Mouse (Mus musculus) CH12.LX (cell line): ENCODE data around the gene Trak2. TPM values are rescaled to one million over a fixed set of nuclear protein-coding genes. Genes with fewer than 3 reads are reported as not detected.

Experiments
- DNase-seq: peaks from one replicate; pipeline ENCODE4 v3.0.0-alpha.2; 2013; ENCODE audit errors: extremely low read depth
- H3K27ac ChIP-seq: 2 replicates; pipeline ENCODE4 v1.5.1; 2012; ENCODE audit warnings: low read depth, mild to moderate bottlenecking, control low read depth, moderate library complexity; ENCODE audit not compliant: insufficient read depth
- H3K27me3 ChIP-seq: replicated peaks from 2 replicates; pipeline ENCODE3; 2012; ENCODE audit warnings: inconsistent platforms
- H3K36me3 ChIP-seq, 2 experiments: replicated peaks in 1 of 2; 2 replicates each; pipeline versions ENCODE3 to v1.6.1; 2012; ENCODE audit warnings: inconsistent platforms in 1 of 2, low read length in 1 of 2, mild to moderate bottlenecking in 1 of 2, mixed read lengths in 1 of 2, moderate library complexity in 1 of 2; ENCODE audit not compliant: control insufficient read depth in 1 of 2, insufficient read depth in 1 of 2
- H3K4me1 ChIP-seq, 2 experiments: 2 replicates each; pipeline ENCODE4 v1.6.1; 2012; ENCODE audit warnings: inconsistent platforms in 1 of 2, moderate library complexity in 1 of 2; ENCODE audit not compliant: insufficient read depth in 2 of 2, control insufficient read depth in 1 of 2
- H3K4me2 ChIP-seq: 2 replicates; pipeline ENCODE4 v1.6.1; 2012; ENCODE audit warnings: low read depth, mild to moderate bottlenecking, control low read depth; ENCODE audit not compliant: poor library complexity, insufficient read depth, severe bottlenecking
- H3K4me3 ChIP-seq, 3 experiments: fragments of 150-350 bp in 1 of 3; sonication (generic) in 1 of 3; replicated peaks in 1 of 3; 2 replicates each; pipeline versions ENCODE3 to v1.5.1; 2011 to 2012; ENCODE audit warnings: low read depth in 2 of 3, low read length in 2 of 3, mild to moderate bottlenecking in 2 of 3, moderate library complexity in 2 of 3, control low read depth in 1 of 3, improper control_type of control experiment in 1 of 3, inconsistent platforms in 1 of 3, mixed read lengths in 1 of 3; ENCODE audit not compliant: poor library complexity in 1 of 3
- H3K79me2 ChIP-seq: replicated peaks from 2 replicates; pipeline ENCODE4 v1.6.1; 2012; ENCODE audit warnings: mild to moderate bottlenecking, moderate library complexity; ENCODE audit not compliant: control insufficient read depth, poor library complexity, insufficient read depth, severe bottlenecking; ENCODE audit errors: extremely low read depth
- H3K9ac ChIP-seq: 2 replicates; pipeline ENCODE4 v1.6.1; 2012; ENCODE audit warnings: low read depth, mild to moderate bottlenecking, control low read depth, moderate library complexity; ENCODE audit not compliant: insufficient read depth
- H3K9me3 ChIP-seq: replicated peaks from 2 replicates; pipeline ENCODE3; 2012; ENCODE audit warnings: low read length, inconsistent platforms, mixed read lengths
- CHD2 ChIP-seq: IDR thresholded peaks from 2 replicates; pipeline ENCODE4 v1.6.1; 2011; ENCODE audit warnings: low read length, improper control_type of control experiment
- CTCF ChIP-seq, 2 experiments: IDR thresholded peaks in 1 of 2; conservative IDR thresholded peaks in 1 of 2; 2 replicates each; pipeline ENCODE4 v1.5.1; 2011 to 2012; ENCODE audit warnings: low read depth in 2 of 2, low read length in 2 of 2, improper control_type of control experiment in 1 of 2, inconsistent platforms in 1 of 2, mild to moderate bottlenecking in 1 of 2, moderate library complexity in 1 of 2
- E2F4 ChIP-seq: IDR thresholded peaks from 2 replicates; pipeline ENCODE4 v1.6.1; 2011; ENCODE audit warnings: low read depth, low read length, improper control_type of control experiment; ENCODE audit not compliant: insufficient replicate concordance
- ELF1 ChIP-seq: IDR thresholded peaks from 2 replicates; pipeline ENCODE4 v1.6.1; 2014; ENCODE audit warnings: low read depth, mild to moderate bottlenecking, inconsistent platforms, low read length, improper control_type of control experiment
- ETS1 ChIP-seq: conservative IDR thresholded peaks from 2 replicates; pipeline ENCODE4 v1.6.1; 2012; ENCODE audit warnings: low read depth, mild to moderate bottlenecking, inconsistent platforms, low read length, improper control_type of control experiment, moderate library complexity
- GABPA ChIP-seq: IDR thresholded peaks from 2 replicates; pipeline ENCODE4 v1.6.1; 2012; ENCODE audit warnings: low read depth, low read length, improper control_type of control experiment, inconsistent platforms; ENCODE audit not compliant: insufficient replicate concordance
- JUN ChIP-seq: IDR thresholded peaks from 2 replicates; pipeline ENCODE4 v1.6.1; 2011; ENCODE audit warnings: low read depth, mild to moderate bottlenecking, low read length, improper control_type of control experiment, moderate library complexity; ENCODE audit not compliant: insufficient read depth
- JUND ChIP-seq: conservative IDR thresholded peaks from 2 replicates; pipeline ENCODE4 v1.6.1; 2011; ENCODE audit warnings: low read depth, low read length, improper control_type of control experiment
- MAZ ChIP-seq: IDR thresholded peaks from 2 replicates; pipeline ENCODE4 v1.6.1; 2012; ENCODE audit warnings: low read depth, mild to moderate bottlenecking, inconsistent platforms, low read length, improper control_type of control experiment, moderate library complexity
- MYC ChIP-seq: IDR thresholded peaks from 2 replicates; pipeline ENCODE4 v1.6.1; 2011; ENCODE audit warnings: low read depth, mild to moderate bottlenecking, improper control_type of control experiment, low read length
- NRF1 ChIP-seq: IDR thresholded peaks from 2 replicates; pipeline ENCODE4 v1.6.1; 2014; ENCODE audit warnings: low read depth, mild to moderate bottlenecking, inconsistent platforms, low read length, improper control_type of control experiment, moderate library complexity
- PAX5 ChIP-seq: IDR thresholded peaks from 2 replicates; pipeline ENCODE4 v1.6.1; 2012; ENCODE audit warnings: low read length, inconsistent platforms, mixed read lengths
- POLR2A ChIP-seq: IDR thresholded peaks from 2 replicates; pipeline ENCODE4 v1.6.1; 2011; ENCODE audit warnings: low read depth, mild to moderate bottlenecking, improper control_type of control experiment, low read length
- POLR2AphosphoS2 ChIP-seq: IDR thresholded peaks from 2 replicates; pipeline ENCODE4 v1.6.1; 2011; ENCODE audit warnings: low read depth, low read length, improper control_type of control experiment
- RCOR1 ChIP-seq: conservative IDR thresholded peaks from 2 replicates; pipeline ENCODE4 v1.6.1; 2012; ENCODE audit warnings: low read depth, mild to moderate bottlenecking, inconsistent platforms, low read length, improper control_type of control experiment
- SIN3A ChIP-seq: IDR thresholded peaks from 2 replicates; pipeline ENCODE4 v1.6.1; 2012; ENCODE audit warnings: low read length, improper control_type of control experiment, inconsistent platforms
- SMC3 ChIP-seq: IDR thresholded peaks from 2 replicates; pipeline ENCODE4 v1.6.1; 2011; ENCODE audit warnings: low read depth, low read length, improper control_type of control experiment
- UBTF ChIP-seq: IDR thresholded peaks from 2 replicates; pipeline ENCODE4 v1.6.1; 2012; ENCODE audit warnings: low read depth, mild to moderate bottlenecking, inconsistent platforms, low read length, improper control_type of control experiment, moderate library complexity
- USF1 ChIP-seq: IDR thresholded peaks from 2 replicates; pipeline ENCODE4 v1.6.1; 2014; ENCODE audit warnings: low read depth, mild to moderate bottlenecking, inconsistent platforms, low read length, improper control_type of control experiment
- ZC3H11A ChIP-seq: IDR thresholded peaks from 2 replicates; pipeline ENCODE4 v1.6.1; 2012; ENCODE audit warnings: low read depth, mild to moderate bottlenecking, inconsistent platforms, low read length, improper control_type of control experiment
- ZNF384 ChIP-seq: IDR thresholded peaks from 2 replicates; pipeline ENCODE4 v1.6.1; 2012; ENCODE audit warnings: low read depth, low read length, improper control_type of control experiment, inconsistent platforms
- dilution Hi-C: fragments of 300-500 bp; cut with MboI; formaldehyde crosslinking; loops from 2 replicates; pipeline ENCODE4 v1.14.3; 2020; ENCODE audit warnings: low sequenced_read_pairs; ENCODE audit not compliant: extremely low pct_unique_long_range_greater_than_20kb, extremely low pct_ligation_motif_present
- in situ Hi-C: fragments of 300-500 bp; cut with MboI; formaldehyde crosslinking; loops from 3 replicates; pipeline ENCODE4 v1.14.3; 2019; ENCODE audit warnings: low sequenced_read_pairs, low pct_ligation_motif_present, low pct_unique_long_range_greater_than_20kb, mixed read lengths
- polyA plus RNA-seq: library from polyadenylated mRNA; unstranded; fragments of >175 nt; gene quantifications from 2 replicates; pipeline ENCODE4 v1.2.1, GENCODE M21; 2012; ENCODE audit warnings: low read depth; ENCODE audit not compliant: insufficient read length
- total RNA-seq, 2 experiments: library from RNA; depleted of rRNA; stranded (reverse); fragments of 300-350 nt in 1 of 2; fragments of >200 nt in 1 of 2; gene quantifications; 2 replicates each; pipeline ENCODE4 v1.2.3; 2012 to 2014

Gene Trak2
- total and polyA plus RNA-seq, 3 experiments: 7.7 to 16.7 (median 11.4) TPM

DNA sequence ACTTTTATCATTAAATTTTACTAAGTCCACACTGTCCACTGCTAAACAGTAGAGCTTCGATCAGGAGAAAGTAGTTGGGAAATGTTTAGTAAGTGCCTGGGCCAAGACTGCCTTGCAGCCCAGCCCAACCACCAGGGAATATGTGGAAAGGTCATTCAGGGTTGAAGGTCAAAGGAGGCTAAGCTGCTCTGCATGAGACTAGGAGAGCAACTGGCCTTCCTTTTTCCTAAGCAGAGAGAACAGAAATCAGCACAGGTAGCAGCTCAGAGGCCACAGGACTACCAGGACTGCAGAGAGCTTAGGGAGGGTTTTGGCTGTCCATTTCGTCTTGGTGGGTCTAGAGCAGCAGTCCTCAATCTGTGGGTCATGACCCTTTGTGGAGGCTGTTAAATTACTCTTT, 15.3 kb downstream of the Trak2 start:
- H3K4me1 ChIP-seq: peaks cover 10 to 72% of the 10 kb centered on the region in 2 experiments
- in situ Hi-C loops: no loop called here
- TF ChIP-seq GABPA: no peak
- no peak for TF ChIP-seq JUND
- TF ChIP-seq ETS1: no peak
- no peak for TF ChIP-seq ELF1
- no peak for TF ChIP-seq CTCF (conservative IDR thresholded peaks at IDR 0.05 in 1 of 2, IDR thresholded peaks at IDR 0.05 in 1 of 2; ENCODE audit: low read depth in 2 of 2, low read length in 2 of 2)
- TF ChIP-seq MAZ: no peak
- no peak for TF ChIP-seq MYC
- TF ChIP-seq POLR2A: no peak
- TF ChIP-seq POLR2AphosphoS2: no peak
- TF ChIP-seq RCOR1: no peak

DNA sequence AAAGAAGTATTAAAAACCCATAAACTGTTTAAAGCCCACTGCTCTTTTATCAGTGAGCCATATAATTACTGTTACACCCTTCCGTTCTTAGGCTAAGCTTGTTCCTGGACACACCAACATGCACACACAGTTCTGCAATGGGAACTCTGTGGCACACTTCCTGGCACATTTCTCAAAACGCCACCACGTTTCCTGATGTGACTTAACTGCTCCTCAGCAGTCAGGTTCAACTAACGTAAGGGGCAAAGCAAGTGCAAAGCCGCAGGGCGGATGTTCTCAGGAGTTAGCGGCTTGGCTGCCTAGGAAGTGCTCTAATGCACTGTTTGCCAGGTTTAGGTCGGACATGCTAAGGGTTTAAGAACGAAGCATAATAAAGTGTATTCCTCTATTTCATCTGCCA, 17.0 kb downstream of the Trak2 start:
- Histone ChIP-seq H3K9ac (no peak overlapping the region), H3K4me2 (no peak overlapping the region)

More for the DNA sequence above, 15.3 kb downstream of the Trak2 start:
- dilution Hi-C loops: no loop called here
- Histone ChIP-seq H3K4me2 (no peak overlapping the region), H3K27ac (no peak overlapping the region), H3K9ac (no peak overlapping the region), H3K27me3 (no peaks in the 10 kb centered on the region), H3K4me3 (no peak overlapping the region), H3K79me2 (peaks cover 4% of the 10 kb centered on the region), H3K36me3 (peaks cover 0 to 12% of the 10 kb centered on the region in 2 experiments), H3K9me3 (no peaks in the 10 kb centered on the region)
- no peak for DNase-seq

DNA sequence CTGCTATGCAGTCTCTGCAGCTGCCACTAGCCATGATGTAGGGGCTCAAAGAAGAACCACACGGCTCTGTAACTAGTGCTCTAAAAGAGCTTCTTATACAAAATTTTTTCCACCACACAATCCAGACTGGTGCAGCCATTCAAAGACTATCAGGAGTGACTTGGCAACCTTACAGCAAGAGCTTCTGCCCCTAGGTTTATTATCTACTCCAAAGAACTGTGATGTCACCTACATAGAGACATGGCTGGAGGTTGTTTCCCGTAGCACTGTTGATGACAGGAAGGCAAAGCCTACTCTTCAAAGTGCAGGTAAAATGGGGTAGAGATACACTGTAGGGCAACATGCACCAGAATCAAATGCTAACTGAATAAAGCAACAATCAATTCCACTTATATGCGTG, 17.5 kb downstream of the Trak2 start:
- Histone ChIP-seq H3K9me3 (no peaks in the 10 kb centered on the region), H3K4me3 (no peak overlapping the region), H3K27me3 (no peaks in the 10 kb centered on the region), H3K36me3 (peaks cover 0 to 9% of the 10 kb centered on the region in 2 experiments), H3K79me2 (peaks cover 11% of the 10 kb centered on the region), H3K4me1 (peaks cover 23 to 78% of the 10 kb centered on the region in 2 experiments), H3K9ac (no peak overlapping the region), H3K4me2 (no peak overlapping the region), H3K27ac (no peak overlapping the region)
- dilution Hi-C loops (no loop called here), in situ Hi-C loops (no loop called here)
- no peak for TF ChIP-seq E2F4
- no peak for TF ChIP-seq SIN3A
- TF ChIP-seq ZNF384: no peak
- TF ChIP-seq PAX5: no peak
- TF ChIP-seq ZC3H11A: no peak
- TF ChIP-seq POLR2A: no peak
- TF ChIP-seq CHD2: no peak
- TF ChIP-seq UBTF: no peak
- TF ChIP-seq SMC3: no peak
- TF ChIP-seq NRF1: no peak
- no peak for TF ChIP-seq ELF1
- no peak for TF ChIP-seq CTCF (conservative IDR thresholded peaks at IDR 0.05 in 1 of 2, IDR thresholded peaks at IDR 0.05 in 1 of 2; ENCODE audit: low read depth in 2 of 2, low read length in 2 of 2)
- TF ChIP-seq JUN: no peak
- no peak for TF ChIP-seq USF1
- no peak for DNase-seq

More for the DNA sequence above, 17.0 kb downstream of the Trak2 start:
- Histone ChIP-seq H3K36me3 (peaks cover 0 to 12% of the 10 kb centered on the region in 2 experiments), H3K9me3 (no peaks in the 10 kb centered on the region), H3K27me3 (no peaks in the 10 kb centered on the region)
- TF ChIP-seq SMC3 (no peak), SIN3A (no peak), MYC (no peak), MAZ (no peak)
- TF ChIP-seq, all 38 proteins: peak for 0
- DNase-seq: no peak
- Histone ChIP-seq H3K79me2 (peaks cover 11% of the 10 kb centered on the region), H3K27ac (no peak overlapping the region), H3K4me1 (peaks cover 20 to 78% of the 10 kb centered on the region in 2 experiments), H3K4me3 (no peak overlapping the region)
- dilution Hi-C loops (no loop called here), in situ Hi-C loops (no loop called here)
